Mouse (Mus musculus): ENCODE measurements at regions not wholly inside any gene's neighbourhood (a gene's known extent, or its start where the extent isn't known, plus 50 kb on each side); places are given as distances from the start of the nearest gene placed in this dataset.

DNA sequence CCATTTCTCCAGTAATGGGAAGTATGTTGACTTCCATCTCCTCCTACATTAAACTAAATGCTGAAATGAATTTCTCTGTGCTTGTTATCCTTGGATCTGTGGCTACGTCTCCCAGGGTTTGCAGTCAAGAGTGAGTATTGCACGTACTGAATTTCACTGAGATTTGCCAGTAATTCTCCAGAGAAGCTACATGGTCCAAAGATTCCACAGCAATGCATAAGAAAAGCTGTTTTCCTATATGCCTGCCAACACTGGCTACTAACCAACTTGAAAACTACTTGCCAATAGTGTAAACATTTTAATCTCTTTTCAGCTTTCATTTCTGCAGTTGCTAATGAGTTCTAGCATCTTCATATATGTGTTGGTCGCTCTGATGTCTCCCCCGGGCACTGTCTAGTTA, 164.4 kb downstream of the Cysltr2 start:
- TF ChIP-seq CTCF (IDR thresholded peaks at IDR 0.05; ENCODE audit: low read depth): no peak
- TF ChIP-seq EP300 (IDR thresholded peaks at IDR 0.05; ENCODE audit: low read depth): no peak

Measured in liver, postnatal 0 days (tissue).